Mouse (Mus musculus) megakaryocyte-erythroid progenitor cell, adult 5-6 weeks (primary cell): ENCODE data around the gene Pla2g10. TPM values are rescaled to one million over a fixed set of nuclear protein-coding genes. Genes with fewer than 3 reads are reported as not detected.

Experiments used
- total RNA-seq, 2 experiments: library from RNA; stranded (forward) in 1 of 2; stranded (reverse) in 1 of 2; fragments of 200-1000, 215-1000 nt in 1 of 2; fragments of >200 nt in 1 of 2; fragmentation: Nextera tagmentation in 1 of 2; gene quantifications; 2 replicates each; pipeline ENCODE4 v1.2.3; 2014 to 2017

Pla2g10 gene
- total RNA-seq, 2 experiments from 2014 or later = not detected

Other genes starting within 250 kb of the Pla2g10 start
- gene Parn, start 62.8 kb downstream of the Pla2g10 start, total RNA-seq (2014; fragmentation: Nextera tagmentation) = 29.3 and 35.9 TPM in 2 replicates
- gene Parn, start 62.8 kb downstream of the Pla2g10 start, total RNA-seq (2017) = 67.0 and 83.2 TPM in 2 replicates
- gene Bfar, start 59.1 kb downstream of the Pla2g10 start, total RNA-seq (2014; fragmentation: Nextera tagmentation) = 22.2 and 26.0 TPM in 2 replicates
- gene Bfar, start 59.1 kb downstream of the Pla2g10 start, total RNA-seq (2017) = 29.5 and 35.2 TPM in 2 replicates
- 4.7 and 5.1 TPM in 2 replicates for gene 3110001I22Rik, start 59.1 kb downstream of the Pla2g10 start, total RNA-seq (2014; fragmentation: Nextera tagmentation)
- 10.7 and 19.8 TPM in 2 replicates for gene 3110001I22Rik, start 59.1 kb downstream of the Pla2g10 start, total RNA-seq (2017)
- gene Rrn3, start 49.7 kb upstream of the Pla2g10 start, total RNA-seq (2014; fragmentation: Nextera tagmentation) = 37.6 and 47.6 TPM in 2 replicates
- gene Rrn3, start 49.7 kb upstream of the Pla2g10 start, total RNA-seq (2017) = 62.0 and 71.2 TPM in 2 replicates
- 27.0 and 29.3 TPM in 2 replicates for gene Ntan1, start 87.9 kb upstream of the Pla2g10 start, total RNA-seq (2014; fragmentation: Nextera tagmentation)
- 43.6 and 45.9 TPM in 2 replicates for gene Ntan1, start 87.9 kb upstream of the Pla2g10 start, total RNA-seq (2017)
- gene Pdxdc1, start 172.1 kb upstream of the Pla2g10 start, total RNA-seq (2014; fragmentation: Nextera tagmentation) = 58.3 and 58.5 TPM in 2 replicates
- 45.7 and 74.5 TPM in 2 replicates for gene Pdxdc1, start 172.1 kb upstream of the Pla2g10 start, total RNA-seq (2017)
- 0.22 and 2.0 TPM in 2 replicates for gene Mpv17l, start 172.2 kb upstream of the Pla2g10 start, total RNA-seq (2014; fragmentation: Nextera tagmentation)
- 0.99 and 1.8 TPM in 2 replicates for gene Mpv17l, start 172.2 kb upstream of the Pla2g10 start, total RNA-seq (2017)